Mouse (Mus musculus) splenic B cell, adult 2 months (primary cell): ENCODE results near the gene Tm9sf1.

Source experiments
- DNase-seq: peaks from one replicate; pipeline ENCODE4 v3.0.0-alpha.2; 2011; ENCODE audit warnings: low read depth, low spot score
- H3K27me3 ChIP-seq: 2 replicates; pipeline ENCODE4 v1.6.1; 2012; ENCODE audit warnings: mild to moderate bottlenecking, low read length, moderate library complexity, mixed read lengths; ENCODE audit not compliant: control insufficient read depth, poor library complexity, insufficient read depth, severe bottlenecking
- H3K36me3 ChIP-seq: 2 replicates; pipeline ENCODE4 v1.6.1; 2012; ENCODE audit warnings: mild to moderate bottlenecking, low read length, moderate library complexity, mixed read lengths; ENCODE audit not compliant: control insufficient read depth, poor library complexity, insufficient read depth, severe bottlenecking

The Tm9sf1 gene

DNA sequence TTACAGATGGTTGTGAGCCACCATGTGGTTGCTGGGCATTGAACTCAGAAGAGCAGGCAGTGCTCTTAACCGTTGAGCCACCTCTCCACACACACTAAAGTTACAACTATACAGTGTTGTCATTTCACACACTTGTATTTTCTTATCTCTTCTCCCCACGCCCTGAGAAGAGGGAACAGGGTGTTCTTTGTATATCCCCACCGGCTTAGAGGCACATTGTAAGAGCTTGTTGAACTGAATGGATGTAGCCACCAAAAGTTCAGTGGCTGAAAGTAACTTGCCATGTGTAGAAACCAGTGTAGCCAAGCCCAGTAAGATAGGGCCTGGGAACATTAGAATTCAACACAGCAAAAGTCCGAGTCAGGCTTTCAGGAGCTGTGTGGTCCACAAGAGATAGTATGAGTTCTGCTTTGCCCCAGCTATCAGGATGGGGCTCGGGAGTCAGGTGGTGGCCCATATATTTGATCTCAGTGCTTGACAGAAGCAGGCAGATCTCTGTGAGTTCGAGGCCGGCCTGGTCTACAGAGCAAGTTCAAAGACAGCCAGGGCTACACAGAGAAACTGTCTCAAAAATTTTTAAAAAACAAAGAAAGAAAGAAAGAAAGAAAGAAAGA, 28.9 kb downstream of the Tm9sf1 start:
- Histone ChIP-seq H3K27me3 (no peaks in the 10 kb centered on the region), H3K36me3 (no peaks in the 10 kb centered on the region; the same call in 1 of the 2 replicates)
- no peak for DNase-seq

DNA sequence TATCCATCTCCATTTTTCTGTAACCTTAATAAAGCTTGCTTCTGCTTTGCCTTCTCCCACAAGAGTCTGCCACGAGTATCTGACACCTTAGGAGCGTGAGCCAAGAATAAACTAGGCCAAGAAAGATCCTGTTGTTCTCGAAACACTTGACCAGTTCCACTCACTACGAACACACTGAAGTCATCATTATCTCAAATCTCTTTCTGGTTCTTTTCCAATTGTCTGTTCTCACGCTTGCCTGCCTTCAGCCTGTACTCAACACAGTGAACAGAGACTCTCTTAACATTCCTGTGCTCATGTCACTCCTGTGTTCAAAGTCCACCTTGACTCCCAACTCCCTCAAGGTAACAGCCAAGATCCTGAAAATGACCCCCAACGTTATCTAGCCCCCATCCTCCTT, 30.3 kb downstream of the Tm9sf1 start:
- Histone ChIP-seq H3K27me3 (no peaks in the 10 kb centered on the region), H3K36me3 (peaks cover 4% of the 10 kb centered on the region; the same call in 1 of the 2 replicates)
- no peak for DNase-seq

DNA sequence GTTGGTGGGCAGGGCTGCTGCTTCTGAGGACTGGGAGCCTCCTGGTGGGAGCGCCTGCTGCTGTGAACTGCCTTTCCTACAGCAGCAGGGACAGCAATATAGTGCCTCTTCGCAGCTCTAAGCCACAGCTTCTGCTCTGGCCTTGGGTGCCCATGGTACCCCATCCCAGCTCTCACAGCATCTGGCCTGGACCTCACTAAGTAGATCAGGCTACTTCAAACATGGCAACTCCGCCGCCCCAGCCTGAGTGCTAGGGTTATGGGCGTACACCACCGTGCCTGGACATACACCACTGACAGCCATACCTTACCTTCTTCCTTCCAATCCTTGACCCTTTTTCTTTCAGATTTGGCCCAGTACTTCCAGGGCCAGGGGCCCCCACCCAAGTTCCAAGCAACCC, 35.3 kb downstream of the Tm9sf1 start:
- Histone ChIP-seq H3K36me3 (peaks cover 14% of the 10 kb centered on the region), H3K27me3 (no peaks in the 10 kb centered on the region)
- no peak for DNase-seq

- Histone ChIP-seq H3K36me3 (peaks cover 20% of the 10 kb centered on the region), H3K27me3 (no peaks in the 10 kb centered on the region)
- DNase-seq = no peak
Measured at GRCm38 (mm10) chr14:55605743-55606459, 37.7 kb downstream of the Tm9sf1 start.

DNA sequence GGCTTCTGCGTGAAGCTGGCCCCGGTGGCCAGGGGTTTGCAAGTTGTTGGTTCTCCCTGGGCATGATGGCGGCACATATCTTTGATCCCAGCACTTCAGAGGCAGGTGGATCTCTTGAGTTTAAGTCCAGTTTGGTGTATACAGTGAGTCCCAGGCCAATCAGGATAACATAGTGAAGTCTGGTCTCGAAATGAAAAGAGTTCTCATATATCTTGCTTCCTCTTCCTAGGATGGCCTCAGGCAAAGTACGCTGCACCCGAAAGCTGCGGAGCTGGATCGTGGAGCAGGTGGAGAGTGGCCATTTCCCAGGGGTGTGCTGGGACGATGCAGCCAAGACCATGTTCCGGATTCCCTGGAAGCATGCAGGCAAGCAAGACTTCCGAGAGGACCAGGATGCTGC, 38.8 kb downstream of the Tm9sf1 start:
- Histone ChIP-seq H3K36me3 (peaks cover 20% of the 10 kb centered on the region), H3K27me3 (no peaks in the 10 kb centered on the region)
- no peak for DNase-seq

DNA sequence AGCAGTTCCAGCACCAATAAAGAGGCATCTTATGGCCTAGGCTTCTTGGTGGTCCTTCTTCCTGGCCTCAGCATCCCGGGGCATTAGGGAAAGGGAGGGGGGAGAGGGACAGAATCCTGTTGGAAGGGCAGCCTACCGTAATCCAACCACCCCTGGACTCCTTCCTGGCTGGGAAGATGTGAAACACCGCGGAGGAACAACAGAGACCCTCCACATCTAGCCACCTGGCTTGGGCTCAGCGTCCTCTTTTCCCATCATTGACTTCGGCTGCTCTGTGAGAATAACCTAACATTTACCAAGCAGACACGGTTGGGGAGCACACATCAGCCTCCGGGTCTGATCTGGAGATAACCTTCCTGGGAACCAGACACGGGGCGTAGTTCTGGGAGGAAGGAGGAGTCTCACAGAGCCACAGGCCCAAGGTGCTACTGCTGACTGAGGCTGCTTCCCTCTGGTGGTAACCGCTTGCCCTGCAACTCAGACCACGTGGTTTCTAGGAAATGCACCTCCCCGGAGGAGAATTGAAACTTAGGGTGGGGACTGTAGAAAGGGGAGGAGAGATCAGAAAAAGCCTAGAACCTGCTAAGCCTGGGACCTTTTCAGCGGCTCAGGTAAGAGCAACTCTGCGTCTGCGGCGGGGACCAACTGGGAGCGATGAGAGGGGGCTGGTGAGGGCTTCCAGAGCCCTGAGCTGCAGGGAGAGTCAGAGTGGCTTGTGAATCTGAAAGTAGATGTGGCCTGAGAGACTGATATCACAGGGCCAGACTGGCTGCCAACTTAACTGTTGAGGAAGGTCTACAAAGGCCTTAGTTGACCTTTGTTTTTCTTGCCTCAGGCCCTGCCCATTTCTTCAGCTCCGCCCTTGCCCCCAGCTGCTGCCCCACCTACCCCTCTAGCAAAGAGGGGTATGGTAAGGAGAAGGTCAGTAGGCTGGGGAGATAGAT, 39.7 kb downstream of the Tm9sf1 start:
- Histone ChIP-seq H3K36me3 (peaks cover 19% of the 10 kb centered on the region), H3K27me3 (no peaks in the 10 kb centered on the region)
- DNase-seq = peak; percentile 96

DNA sequence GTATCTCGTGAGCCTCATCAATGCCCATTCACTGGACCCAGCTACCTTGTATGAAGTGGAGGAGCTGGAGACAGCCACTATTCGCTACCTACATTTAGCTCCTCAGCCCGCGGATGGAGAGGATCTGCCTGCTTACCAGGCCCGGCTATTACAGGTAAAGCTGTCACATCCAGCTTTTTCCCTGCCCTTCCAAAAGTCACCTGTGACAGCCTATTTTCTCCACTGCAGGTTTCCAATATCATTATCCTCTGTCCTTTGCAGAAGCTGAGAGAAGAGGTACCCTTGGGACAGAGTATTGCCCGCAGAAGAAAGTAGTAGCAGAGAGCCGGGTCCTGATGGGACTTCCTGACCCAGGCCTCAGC, 40.4 kb downstream of the Tm9sf1 start, which contains the start of gene Irf9:
Irf9 (plus strand) TSS at position 301 of the 362 bp plus-strand sequence.
- H3K36me3 ChIP-seq = peaks cover 20% of the 10 kb centered on the region
- no peak for DNase-seq

GRCm38 (mm10) chr14:55598521-55599390, 44.9 kb downstream of the Tm9sf1 start:
- DNase-seq = no peak
- Histone ChIP-seq H3K36me3 (peaks cover 18% of the 10 kb centered on the region), H3K27me3 (no peaks in the 10 kb centered on the region)

More for the DNA sequence above, 40.4 kb downstream of the Tm9sf1 start, which contains the start of gene Irf9:
- H3K27me3 ChIP-seq = no peaks in the 10 kb centered on the region

- peaks cover 12% of the 10 kb centered on the region for H3K36me3 ChIP-seq
- no peak for DNase-seq
- H3K27me3 ChIP-seq = no peaks in the 10 kb centered on the region
Measured at GRCm38 (mm10) chr14:55596036-55596690, 47.4 kb downstream of the Tm9sf1 start.

GRCm38 (mm10) chr14:55592226-55592625, 51.4 kb downstream of the Tm9sf1 start:
- Histone ChIP-seq H3K27me3 (no peaks in the 10 kb centered on the region), H3K36me3 (peaks cover 7% of the 10 kb centered on the region)
- no peak for DNase-seq

- DNase-seq = peak; percentile 90
- peaks cover 5% of the 10 kb centered on the region; the same call in 1 of the 2 replicates for H3K36me3 ChIP-seq
- H3K27me3 ChIP-seq = no peaks in the 10 kb centered on the region
Measured at GRCm38 (mm10) chr14:55591331-55591891, 52.2 kb downstream of the Tm9sf1 start, which contains the start of gene Rnf31. Gene Rnf31 (plus strand): TSS chr14:55591708.

DNA sequence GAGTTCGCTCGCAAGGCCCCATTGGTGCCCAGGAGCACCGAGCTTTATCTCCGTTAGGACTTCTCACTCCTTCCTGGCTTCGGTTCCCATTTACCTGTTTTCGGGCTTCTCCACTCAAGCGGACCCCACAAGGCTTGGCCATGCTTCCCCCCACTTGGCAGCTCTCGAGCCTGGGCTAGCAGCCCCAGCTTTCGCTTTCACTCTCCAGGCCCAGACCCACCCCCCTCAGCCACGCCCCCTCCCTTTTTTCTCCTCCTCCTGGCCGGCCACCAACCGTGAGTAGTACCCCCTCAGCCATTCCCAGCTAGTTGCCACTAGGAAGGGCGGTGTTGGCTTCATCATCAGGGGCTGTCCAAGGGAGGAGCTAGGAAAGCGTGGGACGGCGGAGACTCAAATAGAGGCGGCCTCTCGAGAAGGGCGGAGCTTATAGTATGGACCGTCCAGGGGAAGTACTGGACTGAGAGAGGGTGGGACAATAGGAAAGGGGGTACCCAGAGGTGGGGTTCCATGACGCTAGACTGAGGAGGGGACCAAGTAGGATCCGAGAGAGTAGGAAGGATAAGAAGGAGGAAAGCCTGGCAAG, 52.8 kb downstream of the Tm9sf1 start, which contains the start of gene Psme2:
Psme2 (minus strand) TSS at position 366 of the 583 bp plus-strand sequence.
- peaks cover 3% of the 10 kb centered on the region; the same call in 1 of the 2 replicates for H3K36me3 ChIP-seq
- no peaks in the 10 kb centered on the region for H3K27me3 ChIP-seq
- peak; percentile 92 for DNase-seq
